Mouse (Mus musculus) right cerebral cortex, postnatal 14 days (tissue): ENCODE results near the gene Hnrnpr.
A peak's percentile ranks its signal among the peaks of the same experiment; 100 is the strongest.

Experiments used
- DNase-seq: peaks from one replicate; pipeline ENCODE4 v3.0.0; 2022

Hnrnpr gene

DNA sequence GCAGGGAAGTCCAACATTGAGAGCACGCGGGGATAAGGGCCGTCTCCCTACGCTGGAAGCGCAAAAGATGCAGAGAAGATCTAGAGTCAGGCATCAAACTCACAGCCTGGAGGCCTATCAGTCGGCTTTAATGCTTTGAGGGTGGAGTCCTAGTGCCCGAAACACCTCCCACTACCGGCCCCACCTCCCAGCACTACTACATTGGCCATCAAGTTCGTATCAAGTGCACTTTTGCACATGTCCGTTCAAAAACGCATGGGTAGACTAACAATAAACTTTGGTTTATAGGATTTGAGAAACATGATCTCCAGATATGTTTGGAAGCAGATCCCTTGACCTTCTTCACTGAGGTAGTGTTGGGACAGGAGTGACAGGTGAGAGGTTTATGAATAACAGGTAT lies 962 bp upstream of the Hnrnpr start:
- no peak for DNase-seq

- DNase-seq = peak; percentile 25
These were observed 579 bp downstream of the Hnrnpr start for GRCm38 (mm10) chr4:136311042-136311999.

- DNase-seq = no peak
These were observed 1.9 kb downstream of the Hnrnpr start for GRCm38 (mm10) chr4:136312616-136313015.

DNA sequence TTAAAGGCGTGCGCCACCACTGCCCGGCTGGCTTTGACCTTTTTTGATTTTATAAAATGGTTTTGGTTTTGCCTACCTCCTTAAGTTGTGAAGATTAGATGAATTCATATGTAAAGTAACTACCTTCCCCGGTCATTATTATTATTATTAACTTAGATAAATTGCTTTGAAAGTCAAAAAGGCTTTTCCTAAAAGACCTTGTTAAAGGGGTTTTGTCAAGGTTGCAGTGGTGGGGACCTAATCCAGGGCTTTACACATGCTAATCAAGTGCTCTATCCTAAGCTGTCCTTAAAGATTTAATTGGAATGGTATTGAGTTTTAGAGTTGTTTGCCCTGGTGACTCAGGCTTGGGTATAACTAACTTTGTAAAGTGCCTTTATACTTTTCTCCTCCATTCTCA lies 6.9 kb downstream of the Hnrnpr start:
- no peak for DNase-seq

GRCm38 (mm10) chr4:136320016-136320415 lies 9.3 kb downstream of the Hnrnpr start:
- DNase-seq = no peak

- no peak for DNase-seq
These were observed 13.5 kb downstream of the Hnrnpr start for GRCm38 (mm10) chr4:136324226-136324625.

GRCm38 (mm10) chr4:136327238-136327637 lies 16.5 kb downstream of the Hnrnpr start:
- no peak for DNase-seq

GRCm38 (mm10) chr4:136328115-136328514 lies 17.4 kb downstream of the Hnrnpr start:
- DNase-seq = no peak

DNA sequence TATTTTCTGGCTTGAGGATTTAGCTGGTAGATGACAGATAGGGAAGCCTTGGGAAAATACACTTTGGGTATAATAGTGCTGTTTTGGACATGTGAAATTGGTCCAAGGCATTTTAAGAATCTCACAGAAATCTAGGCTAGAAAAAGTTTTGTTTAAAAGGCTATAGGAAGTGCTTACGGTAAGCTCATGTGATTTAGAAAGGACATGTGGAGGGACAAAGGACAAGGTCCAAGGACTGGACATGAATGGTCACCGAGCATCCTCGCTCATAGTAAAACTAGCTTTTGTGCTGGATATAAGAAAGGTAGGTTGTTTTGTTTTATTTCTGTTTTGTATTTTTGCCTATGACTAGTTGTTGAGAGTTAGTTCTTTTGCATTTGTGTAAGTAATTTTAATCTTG lies 21.0 kb downstream of the Hnrnpr start:
- no peak for DNase-seq

DNA sequence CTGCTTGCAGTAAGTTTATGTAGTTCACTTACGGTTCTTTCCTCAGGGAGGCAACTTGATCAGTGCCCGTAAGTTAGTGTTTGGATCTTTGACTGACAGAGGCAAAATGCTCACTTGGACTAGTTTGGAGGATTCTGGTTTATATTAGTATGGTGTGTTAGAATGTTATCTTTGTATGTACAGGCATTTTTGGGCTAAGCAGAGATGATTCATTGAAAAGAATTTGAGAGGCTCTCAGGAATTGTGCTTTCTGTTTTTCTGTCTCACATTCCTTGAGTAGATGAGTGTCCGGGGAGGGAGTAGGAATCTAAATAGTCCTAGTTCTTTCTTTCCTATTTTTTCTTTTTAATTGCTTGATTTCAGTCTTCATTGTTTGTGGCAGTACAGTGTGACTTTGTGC lies 22.4 kb downstream of the Hnrnpr start:
- no peak for DNase-seq

DNA sequence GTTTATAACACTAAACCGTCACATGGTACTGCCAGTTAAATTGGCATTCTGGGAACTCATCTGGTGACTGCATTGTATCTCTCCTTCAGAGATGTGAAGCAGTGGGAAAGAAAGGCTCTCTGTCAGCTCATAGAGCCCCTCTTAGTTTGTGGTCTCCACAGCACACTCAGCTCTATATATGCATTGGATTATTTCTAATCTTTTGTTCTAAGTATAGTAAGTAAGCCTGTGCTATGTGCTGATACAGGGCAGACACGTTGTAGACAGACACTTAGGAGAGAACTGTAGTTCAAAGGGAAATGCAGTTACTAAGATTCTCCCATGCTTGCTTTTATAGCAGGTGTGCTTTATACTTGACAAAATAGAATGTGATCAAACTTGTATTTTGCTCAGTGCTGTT lies 24.3 kb downstream of the Hnrnpr start:
- no peak for DNase-seq

GRCm38 (mm10) chr4:136337129-136337528 lies 26.4 kb downstream of the Hnrnpr start:
- no peak for DNase-seq

GRCm38 (mm10) chr4:136349616-136350015 lies 38.9 kb downstream of the Hnrnpr start:
- no peak for DNase-seq

DNA sequence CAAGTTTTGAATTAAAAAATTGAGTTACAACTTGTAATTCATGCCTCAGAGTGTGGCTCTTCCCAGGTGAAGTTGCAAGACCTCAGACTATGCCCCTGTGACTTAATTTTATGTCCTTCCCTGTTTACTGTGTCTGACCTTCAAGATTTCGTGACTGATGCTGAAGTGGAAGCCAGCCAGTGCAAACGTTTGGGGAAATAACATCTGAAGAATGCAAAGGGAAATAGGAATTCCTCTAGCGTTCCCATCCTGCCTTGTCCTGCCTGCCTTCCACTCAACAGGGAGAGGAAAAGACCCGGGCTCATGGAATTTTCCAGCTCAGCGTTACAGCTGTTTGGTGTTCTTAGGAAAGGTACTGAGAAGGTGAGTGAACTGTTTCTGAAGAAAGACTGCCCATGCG lies 46.3 kb downstream of the Hnrnpr start:
- no peak for DNase-seq

DNA sequence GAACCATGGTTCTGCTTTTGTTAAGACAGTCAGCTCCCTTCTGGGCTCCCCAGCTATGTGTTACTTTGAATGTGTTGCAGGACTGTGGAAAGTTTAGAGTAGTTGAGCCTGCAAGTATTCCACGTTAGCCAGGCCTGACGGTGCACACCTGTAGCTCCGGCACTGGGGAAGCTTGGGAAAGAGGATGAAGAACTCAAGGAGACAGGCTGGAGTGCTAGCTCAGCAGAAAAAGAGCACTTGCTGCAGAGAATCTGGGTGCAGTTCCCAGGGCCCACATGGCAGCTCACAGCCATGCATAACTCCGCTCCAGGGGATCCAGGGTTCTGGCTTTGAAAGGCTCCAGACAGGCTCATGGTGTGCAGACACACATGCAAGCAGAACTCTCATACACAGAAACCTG lies 46.7 kb downstream of the Hnrnpr start:
- no peak for DNase-seq

- no peak for DNase-seq
These were observed 57.1 kb downstream of the Hnrnpr start for GRCm38 (mm10) chr4:136367856-136368255.

DNA sequence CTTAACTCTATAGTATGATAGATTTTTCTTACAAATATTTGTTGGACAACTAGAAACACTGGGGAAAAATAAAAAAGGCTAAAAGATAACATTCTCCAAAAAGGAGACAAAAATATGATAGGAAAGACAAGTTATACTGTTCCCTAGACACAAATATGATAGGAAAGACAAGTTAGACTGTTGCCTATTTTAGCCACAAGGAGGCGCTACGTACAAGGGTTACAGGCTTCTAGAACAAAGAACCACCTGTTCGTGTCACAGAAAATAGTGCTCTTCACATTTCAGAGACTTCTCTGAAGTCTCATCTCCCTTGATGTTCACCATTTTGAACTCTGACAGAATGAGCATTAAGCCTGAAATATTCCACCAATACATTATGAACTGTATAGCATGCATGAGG lies 59.0 kb downstream of the Hnrnpr start:
- peak; percentile 59 for DNase-seq

DNA sequence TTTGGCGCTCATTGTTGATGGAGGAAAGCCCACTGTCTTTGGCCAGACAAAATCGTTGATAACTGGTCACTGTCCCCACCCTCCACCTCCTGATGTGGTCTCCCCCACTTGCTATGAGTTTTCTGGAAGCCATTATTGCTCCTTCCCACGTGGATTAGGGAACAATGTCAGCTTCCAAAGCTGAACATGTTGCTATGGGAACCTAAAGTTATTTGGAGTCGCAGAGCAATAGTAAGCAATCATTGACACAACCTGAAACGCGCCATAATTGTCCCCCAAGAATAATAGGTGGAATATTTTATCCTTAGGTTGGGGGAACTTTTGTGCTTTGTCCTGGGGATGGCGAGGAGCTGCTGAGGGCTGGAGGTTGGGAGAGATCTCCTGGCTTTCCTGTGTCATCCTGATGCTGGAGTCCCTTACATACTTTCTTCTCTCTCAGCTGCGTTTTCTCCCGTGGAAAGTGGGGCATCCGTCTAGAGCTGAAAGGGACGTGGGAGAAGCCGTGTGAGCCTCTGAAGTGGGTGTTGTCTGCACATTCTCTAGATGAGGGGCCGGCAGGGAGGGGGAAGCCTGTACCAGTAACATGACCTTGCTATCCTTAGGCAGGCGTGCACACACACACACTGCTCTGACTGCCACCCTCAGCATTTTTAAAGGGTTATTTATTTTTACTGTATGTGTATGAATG lies 62.9 kb downstream of the Hnrnpr start:
- peak; percentile 30 for DNase-seq

- no peak for DNase-seq
These were observed 66.3 kb downstream of the Hnrnpr start for GRCm38 (mm10) chr4:136377001-136377400.

DNA sequence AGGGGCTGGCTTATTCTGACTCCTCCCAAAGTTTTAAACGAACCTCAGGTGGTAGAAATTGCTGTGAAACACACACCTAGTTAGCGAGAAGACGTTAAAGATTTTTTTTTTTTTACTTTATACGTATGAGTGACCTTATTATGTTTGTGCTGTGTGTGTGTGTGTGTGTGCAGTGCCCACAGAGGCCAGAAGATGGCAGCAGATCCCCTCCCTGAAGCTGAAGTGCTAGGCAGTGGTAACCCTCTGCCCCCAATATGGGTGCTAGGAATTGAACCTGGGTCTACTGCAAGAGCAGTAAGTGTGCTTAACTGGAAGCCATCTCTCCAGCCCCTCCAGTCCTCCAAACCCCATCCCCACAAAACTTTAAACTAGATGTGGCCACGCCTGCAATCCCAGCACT lies 72.3 kb downstream of the Hnrnpr start:
- DNase-seq = no peak

- DNase-seq = no peak
These were observed 73.1 kb downstream of the Hnrnpr start for GRCm38 (mm10) chr4:136383839-136384238.

DNA sequence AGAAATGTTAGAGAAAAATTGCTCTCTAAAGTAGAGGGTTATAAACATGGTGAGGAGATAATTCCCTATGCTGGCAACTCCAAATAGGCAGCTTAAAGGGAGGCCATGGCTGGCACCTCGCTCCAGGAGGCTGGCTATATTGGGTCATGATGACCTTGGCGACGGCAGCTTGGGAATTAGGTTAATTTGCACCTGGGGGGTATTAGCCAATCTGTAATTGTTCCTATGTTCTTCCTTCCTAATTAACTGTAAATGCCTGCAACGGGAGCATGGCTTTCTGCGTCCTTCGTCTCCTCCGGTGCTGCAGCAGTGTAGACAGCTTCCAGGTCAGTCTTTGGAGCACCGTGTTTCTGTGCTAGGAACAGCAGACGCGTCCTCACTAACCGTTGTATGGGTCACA lies 76.5 kb downstream of the Hnrnpr start:
- DNase-seq = no peak

DNA sequence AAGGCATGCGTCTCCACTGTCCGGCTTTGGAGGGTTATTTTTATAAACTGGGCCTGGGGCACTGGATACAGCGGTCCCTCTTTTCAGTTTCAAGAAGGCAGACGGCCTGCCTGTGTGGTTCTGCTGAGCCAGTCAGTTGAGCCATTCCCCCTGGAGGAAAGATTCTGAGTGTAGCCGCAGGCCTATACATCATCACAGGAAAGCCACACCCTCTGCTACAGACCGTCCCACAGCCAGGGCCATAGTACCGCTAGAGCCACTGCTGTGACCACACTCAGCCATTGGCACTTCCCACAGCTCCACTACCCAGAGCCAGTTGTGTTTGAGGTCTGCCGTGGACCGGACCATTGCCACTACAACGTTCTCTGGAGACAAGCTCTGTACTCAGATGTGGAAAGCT lies 91.1 kb downstream of the Hnrnpr start:
- no peak for DNase-seq

GRCm38 (mm10) chr4:136407831-136408230 lies 97.1 kb downstream of the Hnrnpr start:
- DNase-seq = no peak
